Mouse (Mus musculus): ENCODE measurements around the gene Tradd. TPM values are rescaled to one million over a fixed set of nuclear protein-coding genes. Genes with fewer than 3 reads are reported as not detected.

Tradd gene
- total RNA-seq, 2 experiments from 2014 or later, result 9.1 to 9.7 TPM

DNA sequence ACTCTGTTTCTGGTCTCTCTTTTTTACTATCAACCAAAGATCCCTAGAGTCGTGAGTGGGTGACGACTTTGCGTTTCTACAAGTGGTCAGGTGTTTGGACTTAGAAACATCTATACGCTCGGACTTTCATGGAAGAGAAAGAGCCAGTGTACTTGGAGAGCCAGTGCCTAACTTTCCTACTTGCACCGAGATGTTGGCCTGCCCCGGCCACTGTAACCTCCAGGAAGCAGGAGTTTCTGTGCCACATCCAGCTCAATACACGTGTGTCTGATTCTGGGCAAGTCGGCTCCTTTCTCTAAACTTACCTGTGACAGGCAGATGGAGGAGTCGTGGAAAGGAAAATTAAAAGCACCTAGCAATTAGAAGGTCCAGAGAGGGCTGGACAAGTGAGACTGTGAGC is 11.4 kb upstream of the Tradd start, which contains the start of gene Nol3:
Gene Nol3 (plus strand): TSS at position 301 of the 400 bp plus-strand sequence.
- intact Hi-C loops (cut with DNase I), result no loop called here
- DNase-seq, result no peak

DNA sequence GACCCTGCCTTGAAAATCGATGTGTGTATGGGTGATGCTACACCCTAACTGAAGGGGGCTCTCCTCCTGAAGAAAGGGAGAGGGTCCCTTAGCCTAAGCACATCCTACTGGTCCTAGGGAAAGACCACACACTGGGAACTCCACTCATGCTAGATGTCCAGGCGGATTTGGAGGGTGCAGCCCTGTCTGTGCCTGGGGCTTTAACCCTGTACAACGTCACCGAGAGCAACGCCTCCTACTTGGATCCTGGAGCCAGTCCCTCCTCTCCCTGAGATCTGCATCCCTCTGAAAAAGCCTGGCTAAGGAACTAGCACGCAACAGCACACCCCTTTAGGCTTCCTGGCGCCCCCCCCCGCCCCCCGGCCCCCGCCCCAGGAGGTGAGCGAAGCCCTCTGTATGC is 11.0 kb upstream of the Tradd start:
- peak in 1 of 2 experiments; percentile 13 for DNase-seq
- intact Hi-C loops (cut with DNase I), result no loop called here

DNA sequence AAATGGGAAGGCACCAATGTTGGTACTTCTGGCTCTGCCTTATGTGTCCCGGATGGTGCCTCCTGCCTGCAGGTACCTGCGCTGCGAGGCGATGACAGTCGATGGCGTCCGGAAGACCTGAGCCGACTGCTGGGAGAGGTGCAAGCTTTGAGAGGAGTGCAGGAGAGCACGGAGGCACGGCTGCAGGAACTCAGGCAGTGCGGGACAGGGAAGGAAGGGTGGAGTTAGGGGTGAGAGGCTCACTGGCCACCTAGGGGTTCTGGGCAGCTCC is 6.4 kb upstream of the Tradd start:
- intact Hi-C loops (cut with DNase I), result no loop called here
- no peak for DNase-seq

DNA sequence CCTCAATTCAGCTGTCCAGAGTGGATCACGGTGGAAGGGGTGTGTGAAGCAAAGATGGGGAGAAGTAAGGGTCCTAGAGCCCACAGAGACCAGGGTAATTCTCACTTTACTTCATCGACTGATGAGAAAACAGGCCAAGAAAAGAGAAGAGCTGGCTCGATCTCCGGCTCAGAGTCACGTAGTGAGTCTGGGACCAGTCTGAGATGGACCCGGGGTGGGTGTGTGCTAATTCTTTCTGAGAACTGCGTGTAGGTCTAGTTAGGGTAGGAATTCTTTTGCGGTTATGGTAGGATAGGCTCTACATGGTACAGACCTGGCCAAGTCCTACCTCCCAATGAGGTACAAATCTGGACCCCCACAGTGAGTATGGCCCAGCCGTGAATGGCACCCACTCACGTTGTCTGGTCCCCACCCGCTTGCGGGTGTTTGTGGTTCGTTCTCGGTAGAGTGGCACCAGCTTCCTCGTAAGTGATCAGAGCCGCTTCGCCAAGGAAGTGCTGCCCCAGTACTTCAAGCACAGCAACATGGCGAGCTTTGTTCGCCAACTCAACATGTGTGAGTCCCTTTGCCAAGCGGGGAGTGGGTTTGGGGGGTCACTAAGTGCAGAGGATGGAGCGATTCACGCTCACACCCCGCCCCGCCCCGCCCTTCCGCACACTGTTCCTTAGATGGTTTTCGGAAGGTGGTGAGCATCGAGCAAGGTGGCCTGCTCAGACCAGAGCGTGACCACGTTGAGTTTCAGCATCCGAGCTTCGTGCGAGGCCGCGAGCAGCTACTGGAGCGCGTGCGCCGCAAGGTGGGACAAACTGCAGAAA is 5.9 kb upstream of the Tradd start:
- DNase-seq, result no peak
- intact Hi-C loops (cut with DNase I), result no loop called here

DNA sequence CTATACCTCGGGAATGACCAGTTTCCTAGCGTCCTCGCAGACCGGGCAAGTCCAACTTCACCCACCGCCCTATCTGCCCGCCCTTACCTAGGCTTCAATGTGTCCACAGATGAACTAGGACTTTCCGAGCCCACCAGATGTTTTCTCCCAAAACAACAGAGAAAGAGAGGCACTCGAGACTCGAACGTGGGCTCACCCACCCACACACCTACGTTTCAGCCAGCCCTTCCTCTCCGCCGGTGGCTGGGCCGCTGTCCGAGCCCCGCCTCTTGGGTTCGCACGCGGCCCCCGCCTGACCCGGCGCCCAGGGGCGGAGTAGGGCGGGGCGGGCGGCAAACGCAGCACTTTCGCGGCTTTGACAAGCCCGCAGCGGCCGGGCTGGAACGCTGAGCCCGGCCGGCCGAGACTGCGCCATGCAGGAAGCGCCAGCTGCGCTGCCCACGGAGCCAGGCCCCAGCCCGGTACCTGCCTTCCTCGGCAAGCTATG is 5.1 kb upstream of the Tradd start, which contains the start of gene Hsf4:
Gene Hsf4 (plus strand): TSS at position 341 of the 487 bp plus-strand sequence.
- peak; percentile 69 to 74 for DNase-seq
- intact Hi-C loops (cut with DNase I), result loop anchor here (2.0 kb wide), 1 partner anchor 19 kb away; the partner anchor contains the start of gene 4931428F04Rik

DNA sequence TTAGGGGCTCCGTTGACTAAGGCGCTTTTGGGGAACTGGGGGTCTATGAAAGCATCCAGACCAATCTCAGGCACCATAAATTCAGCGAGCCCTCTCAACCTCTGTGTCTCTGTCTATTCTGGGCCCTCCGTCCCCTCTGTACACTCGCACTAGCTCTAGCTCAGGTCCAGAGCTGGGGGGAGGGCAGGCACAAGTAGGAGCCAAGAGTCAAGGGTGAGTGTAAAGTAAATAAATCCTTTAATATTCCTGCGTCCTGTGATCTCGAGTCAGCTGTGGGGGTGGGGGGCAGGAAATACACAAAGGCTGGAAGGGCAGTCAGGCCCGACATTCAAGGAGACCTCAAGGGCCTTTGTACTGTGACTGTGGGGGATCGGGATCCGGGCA is 4.7 kb upstream of the Tradd start:
- peak in 1 of 2 experiments; percentile 41 for DNase-seq
- intact Hi-C loops (cut with DNase I), result loop anchor here (2.0 kb wide), 1 partner anchor 20 kb away; the partner anchor contains the start of gene 4931428F04Rik

DNA sequence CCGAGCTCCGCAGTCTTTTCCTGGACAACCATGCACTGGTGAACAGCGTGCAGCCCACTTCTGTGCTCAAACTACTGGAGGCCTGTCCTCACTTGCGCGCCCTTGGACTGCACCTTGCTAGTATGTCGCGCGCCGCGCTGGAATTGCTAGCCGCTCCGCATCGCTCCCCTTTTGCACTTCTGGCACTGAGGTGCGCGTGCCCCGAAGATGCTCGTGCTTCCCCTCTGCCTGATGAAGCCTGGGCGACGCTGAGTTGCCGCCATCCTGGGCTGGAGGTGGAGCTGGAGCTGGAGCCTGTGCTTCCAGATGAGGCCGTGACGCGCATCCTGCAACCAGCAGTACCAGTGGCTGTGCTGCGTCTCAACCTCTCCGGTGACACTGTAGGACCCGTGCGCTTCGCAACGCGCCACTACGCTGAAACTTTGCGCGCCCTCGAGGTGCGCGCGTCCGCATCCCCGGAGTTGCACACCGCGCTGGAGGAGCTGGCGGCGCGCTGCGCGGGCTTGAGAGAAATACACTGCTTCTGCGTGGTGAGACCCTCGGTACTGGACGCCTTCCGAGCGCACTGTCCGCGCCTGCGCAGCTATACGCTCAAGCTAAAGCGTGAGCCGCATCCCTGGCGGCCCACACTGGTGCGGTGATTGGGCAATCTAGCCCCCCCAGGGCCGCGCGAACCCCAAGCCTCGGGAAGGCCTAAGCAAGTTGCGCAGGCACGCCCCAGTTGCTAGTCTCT is 4.1 kb upstream of the Tradd start:
- DNase-seq, result peak in 1 of 2 experiments; percentile 48
- intact Hi-C loops (cut with DNase I), result loop anchor here (2.0 kb wide), 1 partner anchor 20 kb away; the partner anchor contains the start of gene 4931428F04Rik

DNA sequence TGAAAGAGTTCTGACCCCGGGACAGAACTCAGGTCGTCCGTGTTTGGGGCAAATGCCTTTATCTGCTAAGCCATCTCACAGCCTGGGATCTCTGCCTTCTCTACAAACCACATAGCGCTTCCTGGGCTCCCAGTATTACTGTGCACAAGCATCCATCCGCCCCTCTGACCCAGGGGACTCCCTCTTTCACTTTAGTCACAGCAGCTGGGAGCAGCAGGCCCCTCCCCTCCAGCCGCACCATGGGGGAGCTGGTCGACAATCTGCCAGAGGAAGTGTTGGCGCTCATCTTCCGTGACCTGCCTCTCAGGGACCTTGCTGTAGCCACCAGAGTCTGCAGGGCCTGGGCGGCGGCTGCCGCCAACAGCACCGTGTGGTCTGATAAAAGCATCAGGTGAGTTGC is 2.4 kb upstream of the Tradd start:
- no peak for DNase-seq
- intact Hi-C loops (cut with DNase I), result no loop called here

DNA sequence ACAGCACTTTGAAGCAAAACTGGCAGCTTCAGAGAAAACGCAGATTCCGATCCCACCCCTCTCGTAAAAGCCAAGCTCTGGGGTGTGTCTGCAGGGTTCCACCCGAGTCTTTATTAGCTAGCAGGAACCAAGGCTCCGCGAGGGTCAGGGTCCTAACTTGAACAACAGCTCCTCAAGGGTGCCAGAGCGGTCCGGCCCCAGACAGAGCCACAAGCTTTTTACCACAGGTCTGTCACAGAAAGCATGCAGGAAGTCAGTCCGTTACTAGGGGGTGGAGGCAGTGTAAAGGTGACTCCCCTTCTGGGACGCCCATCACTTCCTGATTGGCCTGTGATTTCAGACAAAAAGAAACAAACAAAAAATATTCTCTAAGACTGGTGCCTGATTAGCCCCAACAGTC is 719 bp upstream of the Tradd start:
- intact Hi-C loops (cut with DNase I), result no loop called here
- peak in 1 of 2 experiments; percentile 42 for DNase-seq

DNA sequence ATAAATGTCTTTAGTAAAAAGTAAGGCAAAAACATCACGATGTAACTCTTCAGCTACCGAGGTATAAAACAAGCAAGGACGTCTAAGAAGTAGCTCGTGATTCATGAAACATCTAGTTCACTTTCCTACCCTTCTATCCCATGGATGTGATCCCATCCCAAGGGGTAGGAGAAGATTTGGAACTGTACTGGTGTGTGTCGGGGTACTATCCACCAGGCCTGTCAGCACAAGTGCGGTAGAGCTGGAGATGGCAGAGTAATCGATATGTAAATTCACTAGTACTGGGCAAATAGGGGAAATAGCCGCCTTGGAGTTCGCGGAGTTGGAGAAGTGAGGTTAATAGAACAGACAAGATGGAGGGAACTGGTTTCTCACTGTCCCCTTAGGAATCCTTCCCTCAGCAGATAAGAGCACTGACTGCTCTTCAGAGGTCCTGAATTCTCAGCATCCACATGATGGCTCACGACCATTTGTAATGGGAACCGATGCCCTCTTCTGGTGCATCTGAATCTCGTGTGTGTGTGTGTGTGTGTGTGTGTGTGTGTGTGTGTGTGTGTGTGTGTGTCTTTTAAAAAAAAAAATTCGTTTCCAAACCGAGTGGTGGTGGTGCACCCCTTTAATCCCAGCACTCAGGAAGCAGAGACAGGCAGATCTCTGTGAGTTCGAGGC is 1.0 kb downstream of the Tradd start:
- no peak for DNase-seq
- intact Hi-C loops (cut with DNase I), result no loop called here

DNA sequence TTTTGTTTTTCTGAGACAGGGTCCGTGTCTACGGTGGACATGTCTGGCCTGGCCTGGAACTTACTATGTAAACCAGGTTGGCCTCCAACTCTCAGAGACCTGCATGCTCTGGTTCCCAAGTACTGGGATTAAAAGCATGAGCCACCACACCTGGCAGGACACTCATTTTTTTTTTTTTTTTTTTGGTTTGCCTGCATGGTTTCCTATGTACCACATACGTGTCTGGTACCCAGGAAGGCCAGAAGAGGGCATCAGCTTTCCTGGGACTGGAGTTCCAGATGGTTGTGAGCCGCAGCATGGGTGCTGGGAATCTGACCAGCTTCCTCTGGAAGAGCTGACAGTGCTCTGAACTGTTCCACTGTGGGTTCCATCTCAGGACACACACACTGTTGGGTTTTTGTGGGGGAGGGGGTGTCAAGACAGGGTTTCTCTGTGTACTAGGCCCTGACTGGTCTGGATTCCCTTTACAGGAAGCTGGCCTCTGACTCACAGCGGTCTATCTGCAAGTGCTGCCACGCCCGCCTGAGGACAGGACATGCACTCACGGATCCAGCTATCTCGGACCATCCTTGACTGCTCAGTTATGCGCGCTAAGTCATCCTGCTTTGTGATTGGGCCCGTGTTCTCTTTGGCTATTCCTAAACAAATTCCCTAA is 3.0 kb downstream of the Tradd start:
- DNase-seq, result no peak
- intact Hi-C loops (cut with DNase I), result no loop called here

DNA sequence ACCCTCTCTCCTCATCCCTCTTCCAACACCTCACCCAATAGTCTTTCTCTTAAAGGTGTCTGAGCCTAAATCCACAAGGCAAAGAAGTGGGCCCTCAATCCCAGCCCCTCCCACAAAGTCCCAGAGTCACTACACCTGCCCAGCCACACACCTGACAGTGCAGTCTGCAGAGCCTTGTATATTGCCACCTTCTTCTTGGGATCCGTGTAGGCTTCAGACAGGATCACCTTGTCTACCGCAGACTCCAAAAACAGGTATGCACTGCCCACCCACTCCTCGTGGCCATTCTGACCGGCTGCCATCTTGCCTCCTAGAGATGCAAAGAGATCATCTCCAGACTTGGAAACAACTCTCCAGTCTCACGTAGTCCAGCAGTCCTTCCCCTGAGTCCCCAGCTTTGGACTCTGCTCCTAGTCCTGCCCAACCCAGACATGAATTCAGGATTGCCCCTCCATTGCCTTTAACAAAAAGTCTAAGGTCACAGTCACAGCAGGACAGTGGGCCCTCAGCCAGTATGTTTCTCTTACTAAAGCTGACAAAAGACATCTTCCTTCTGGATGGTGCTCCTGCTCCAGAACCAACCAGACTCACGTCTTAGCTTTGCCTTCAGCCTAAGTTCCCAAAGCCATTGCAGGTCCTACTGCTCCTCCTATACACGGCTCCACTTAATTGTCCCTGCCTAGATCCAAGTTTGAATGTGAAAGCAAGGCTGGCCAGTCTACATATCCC is 3.9 kb downstream of the Tradd start:
- DNase-seq, result no peak
- intact Hi-C loops (cut with DNase I), result no loop called here

DNA sequence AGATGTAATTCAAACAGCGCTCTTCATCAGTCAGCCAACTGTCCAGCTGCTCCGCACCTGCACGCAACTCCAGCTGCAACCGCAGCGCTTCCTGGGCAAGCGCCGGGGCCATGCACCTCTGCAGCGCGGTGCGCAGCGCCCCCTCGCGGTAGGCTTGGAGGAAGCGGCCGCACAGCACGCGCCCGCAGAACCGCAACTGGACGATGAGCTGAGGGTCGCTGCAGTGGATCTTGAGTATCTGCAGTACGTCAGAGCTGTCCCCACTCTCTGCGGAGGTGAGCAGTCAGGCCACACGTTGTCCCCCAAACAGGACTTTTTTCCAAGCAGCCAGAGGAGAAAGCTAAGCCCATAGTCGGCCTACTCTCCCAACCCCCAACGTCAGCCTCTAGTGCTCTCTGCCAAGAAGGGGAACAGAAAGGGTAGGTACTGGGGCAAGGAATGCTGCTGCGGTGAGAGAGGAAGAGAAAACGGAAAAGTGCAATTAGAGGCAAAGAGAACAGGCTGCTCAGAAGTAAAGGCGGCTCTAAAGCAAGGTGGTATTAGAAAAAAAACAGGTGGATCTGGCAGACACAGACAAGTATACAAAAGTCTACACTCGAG is 4.6 kb downstream of the Tradd start:
- DNase-seq, result peak; percentile 78 to 86
- intact Hi-C loops (cut with DNase I), result no loop called here

DNA sequence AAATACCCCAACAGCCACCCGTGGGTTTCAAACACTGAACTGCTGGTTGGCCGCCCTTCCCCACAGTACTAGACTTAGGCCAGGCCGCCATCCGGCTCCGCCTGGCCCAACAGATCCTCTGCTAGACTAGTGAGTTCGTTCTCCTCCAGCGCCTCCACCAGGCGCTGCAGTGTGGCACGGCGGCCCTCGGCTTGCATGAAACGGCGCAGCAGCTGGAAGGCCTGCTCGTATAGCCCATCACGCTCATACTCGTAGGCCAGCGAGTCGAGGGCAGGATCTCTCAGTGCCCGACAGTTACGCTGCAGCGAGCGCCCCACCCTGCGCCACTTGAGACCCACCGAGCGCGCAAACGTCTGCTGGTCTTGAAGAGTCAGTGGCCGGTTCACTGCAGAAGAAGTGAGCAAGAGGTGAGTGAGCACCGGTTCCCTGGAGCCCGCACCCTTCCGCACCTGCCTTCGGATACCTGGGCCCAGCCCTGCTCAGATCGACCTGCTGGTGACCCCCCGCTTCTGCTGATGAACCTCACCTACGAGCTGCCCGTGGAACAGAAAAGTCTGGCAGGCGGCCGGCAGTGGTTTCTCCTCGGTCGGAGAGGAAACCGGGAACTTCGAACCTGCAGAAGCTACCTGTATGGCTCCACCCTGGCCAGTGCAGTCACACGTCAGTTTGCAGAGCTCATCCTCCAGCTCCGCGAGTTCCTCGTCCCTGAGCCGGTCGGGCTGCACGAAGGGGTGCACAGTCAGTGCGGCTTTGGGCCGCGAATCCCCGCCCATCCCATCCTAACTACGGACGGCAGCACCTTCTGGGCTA is 5.3 kb downstream of the Tradd start:
- intact Hi-C loops (cut with DNase I), result no loop called here
- DNase-seq, result peak in 1 of 2 experiments; percentile 33

DNA sequence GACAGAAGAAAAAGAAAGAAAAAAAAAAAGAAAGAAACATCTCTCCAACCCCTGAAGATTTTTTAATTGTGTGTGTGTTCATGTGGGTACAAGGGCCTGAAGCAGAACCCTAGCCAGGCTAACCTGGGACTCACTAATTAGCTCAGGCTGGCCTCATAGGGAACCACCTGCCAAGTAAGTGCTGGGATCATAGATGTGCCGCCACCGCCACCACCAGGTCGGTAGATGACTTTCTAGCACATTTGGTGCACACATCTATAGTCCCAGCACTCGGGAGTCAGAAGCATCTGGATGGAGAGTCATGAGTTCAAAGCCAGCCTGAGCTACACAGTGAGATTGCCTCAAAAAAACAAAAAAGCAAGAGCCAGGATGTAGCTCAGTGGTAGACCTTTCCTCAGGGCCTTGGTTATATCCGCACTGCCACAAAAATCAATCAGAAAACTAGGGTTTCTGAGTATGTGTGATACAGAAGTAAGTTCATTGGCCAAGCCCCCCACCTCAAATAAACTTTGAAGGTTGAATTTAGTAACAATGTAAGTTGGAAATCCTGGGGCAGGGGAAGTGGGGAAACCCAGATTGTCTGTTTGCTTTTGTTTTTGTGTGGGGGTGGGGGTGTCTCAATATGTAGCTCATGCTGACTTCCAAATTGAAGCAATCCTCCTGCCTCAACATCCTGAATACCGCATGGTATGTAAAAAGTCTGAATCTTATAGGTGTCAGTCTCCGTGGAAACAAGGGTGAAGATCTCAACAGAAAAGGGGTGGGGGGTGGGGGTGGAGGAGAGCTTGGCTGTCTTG is 6.9 kb downstream of the Tradd start:
- no peak for DNase-seq
- intact Hi-C loops (cut with DNase I), result no loop called here

DNA sequence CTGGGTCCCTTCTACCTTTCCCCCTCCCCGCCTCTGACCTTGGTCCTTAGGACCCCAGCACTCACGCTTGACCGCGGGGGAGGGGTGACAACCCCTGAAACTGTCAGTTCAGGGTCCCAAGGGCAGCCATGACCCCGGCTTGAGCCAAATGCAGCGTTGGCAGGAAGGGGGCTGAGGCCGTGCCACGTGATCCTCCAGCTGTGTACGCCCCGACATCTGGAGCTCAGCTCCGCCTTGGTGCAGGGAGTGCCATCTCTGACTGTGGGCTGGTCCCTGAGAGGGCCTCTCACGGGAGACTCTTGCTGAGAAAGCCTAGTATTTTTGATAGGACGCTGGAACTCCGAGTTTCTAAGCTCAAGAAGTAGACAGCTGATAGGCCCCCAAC is 9.5 kb downstream of the Tradd start, which contains the start of gene B3gnt9:
Gene B3gnt9 (minus strand): TSS at position 188 of the 385 bp plus-strand sequence.
- peak; percentile 84 to 85 for DNase-seq
- intact Hi-C loops (cut with DNase I), result loop anchor here (1.0 kb wide), 1 partner anchor 28 kb away; no protein-coding TSS in a partner anchor

DNA sequence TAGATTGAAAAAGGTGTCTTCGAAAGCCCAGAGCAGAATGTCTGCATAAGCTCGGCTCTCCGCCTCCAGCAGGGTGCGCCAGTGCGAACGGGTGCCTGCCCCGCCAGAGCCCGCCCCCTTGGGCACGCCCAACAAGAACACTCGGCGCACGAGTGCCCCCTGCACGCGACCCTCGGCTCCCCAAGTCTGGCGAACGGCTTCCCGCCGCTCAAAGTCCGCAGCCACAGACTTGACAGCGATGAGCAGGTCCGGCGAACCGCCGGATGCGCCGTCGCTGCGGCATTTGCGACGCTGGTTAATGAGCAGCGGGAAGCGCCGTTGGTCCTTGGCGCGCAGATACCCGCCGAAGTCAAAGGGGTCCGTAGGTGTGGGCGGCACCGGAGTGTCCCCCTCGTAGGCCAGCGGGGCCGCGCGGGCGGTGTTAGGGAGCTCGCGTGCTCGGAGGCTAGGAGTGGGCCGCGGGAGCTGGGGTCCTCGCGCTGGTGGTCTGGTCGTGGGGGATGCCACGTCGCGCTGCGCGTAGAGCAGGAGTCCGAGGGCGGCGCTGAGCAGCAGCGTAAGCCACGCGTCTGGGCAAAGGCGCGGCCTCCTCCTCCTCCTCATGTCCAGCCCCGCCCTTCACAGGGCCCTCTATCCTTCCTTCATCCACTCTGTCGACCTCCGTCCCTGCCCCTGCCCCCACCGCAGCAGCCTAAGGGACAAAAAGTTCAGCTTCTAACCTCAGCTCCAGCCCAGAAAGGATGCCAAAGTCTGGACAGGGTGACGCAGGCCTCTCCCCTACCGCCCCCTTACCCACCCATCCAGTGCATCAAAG is 10.1 kb downstream of the Tradd start:
- intact Hi-C loops (cut with DNase I), result loop anchor here (1.0 kb wide), 1 partner anchor 29 kb away; no protein-coding TSS in a partner anchor
- peak; percentile 92 to 95 for DNase-seq

All from heart, postnatal 10 days (tissue).